Mouse (Mus musculus): ENCODE results near the gene Vac14. TPM values are rescaled to one million over a fixed set of nuclear protein-coding genes. Genes with fewer than 3 reads are reported as not detected.

The Vac14 gene
- polyA plus RNA-seq, 1 experiment from 2014 or later = 24.1 TPM

- H3K9me3 ChIP-seq (replicated peaks) = no peaks in the 10 kb centered on the region
- 35% methylated on average over 6 of the region's 6 CpGs for WGBS
- H3K4me3 ChIP-seq = no peak overlapping the region
- H3K9ac ChIP-seq = no peak overlapping the region
- no peaks in the 10 kb centered on the region for H3K27me3 ChIP-seq (replicated peaks)
- peaks cover 28% of the 10 kb centered on the region for H3K4me1 ChIP-seq (replicated peaks)
- no peak overlapping the region for H3K27ac ChIP-seq (ENCODE audit: poor library complexity, severe bottlenecking)
- peaks cover 14% of the 10 kb centered on the region; the same call in 1 of the 2 replicates for H3K36me3 ChIP-seq
- H3K4me2 ChIP-seq = no peak overlapping the region
- peak; percentile 80 for ATAC-seq (ENCODE audit: insufficient number of reproducible peaks, low FRiP score)
These were observed 27.7 kb downstream of the Vac14 start for GRCm38 (mm10) chr8:110646064-110646463.

- Histone ChIP-seq H3K27me3 (replicated peaks) (no peaks in the 10 kb centered on the region), H3K4me2 (no peak overlapping the region), H3K36me3 (peaks cover 19% of the 10 kb centered on the region; the same call in 1 of the 2 replicates), H3K4me1 (replicated peaks) (peaks cover 32% of the 10 kb centered on the region), H3K9ac (no peak overlapping the region), H3K27ac (ENCODE audit: poor library complexity, severe bottlenecking) (no peak overlapping the region), H3K4me3 (no peak overlapping the region), H3K9me3 (replicated peaks) (no peaks in the 10 kb centered on the region)
- 86% methylated on average over 3 of the region's 3 CpGs for WGBS
- no peak for ATAC-seq (ENCODE audit: insufficient number of reproducible peaks, low FRiP score)
These were observed 30.2 kb downstream of the Vac14 start for GRCm38 (mm10) chr8:110648577-110648976.

GRCm38 (mm10) chr8:110649286-110649685, 30.9 kb downstream of the Vac14 start:
- WGBS = 85% methylated on average over 6 of the region's 6 CpGs
- H3K9me3 ChIP-seq (replicated peaks) = no peaks in the 10 kb centered on the region
- no peak overlapping the region for H3K4me2 ChIP-seq
- no peak for ATAC-seq (ENCODE audit: insufficient number of reproducible peaks, low FRiP score)
- no peak overlapping the region for H3K4me3 ChIP-seq
- H3K4me1 ChIP-seq (replicated peaks) = peaks cover 30% of the 10 kb centered on the region
- no peak overlapping the region for H3K9ac ChIP-seq
- H3K36me3 ChIP-seq = peaks cover 24% of the 10 kb centered on the region; the same call in 1 of the 2 replicates
- H3K27ac ChIP-seq (ENCODE audit: poor library complexity, severe bottlenecking) = no peak overlapping the region
- no peaks in the 10 kb centered on the region for H3K27me3 ChIP-seq (replicated peaks)

GRCm38 (mm10) chr8:110650838-110651237, 32.5 kb downstream of the Vac14 start:
- H3K9me3 ChIP-seq (replicated peaks) = no peaks in the 10 kb centered on the region
- peak; percentile 27; the same call in 1 of the 2 replicates for ATAC-seq (ENCODE audit: insufficient number of reproducible peaks, low FRiP score)
- H3K27ac ChIP-seq (ENCODE audit: poor library complexity, severe bottlenecking) = peak overlapping the region; percentile 83
- 52% methylated on average over 9 of the region's 9 CpGs for WGBS
- H3K9ac ChIP-seq = no peak overlapping the region
- H3K4me1 ChIP-seq (replicated peaks) = peaks cover 27% of the 10 kb centered on the region
- H3K4me3 ChIP-seq = no peak overlapping the region
- H3K36me3 ChIP-seq = peaks cover 24% of the 10 kb centered on the region; the same call in 1 of the 2 replicates
- no peaks in the 10 kb centered on the region for H3K27me3 ChIP-seq (replicated peaks)
- H3K4me2 ChIP-seq = no peak overlapping the region

- Histone ChIP-seq H3K36me3 (peaks cover 23% of the 10 kb centered on the region; the same call in 1 of the 2 replicates), H3K4me1 (replicated peaks) (peaks cover 27% of the 10 kb centered on the region), H3K9ac (0 out of 2 replicates have a peak overlapping the region, but pooled peaks have one; percentile 32), H3K9me3 (replicated peaks) (no peaks in the 10 kb centered on the region), H3K27ac (ENCODE audit: poor library complexity, severe bottlenecking) (peak overlapping the region; percentile 83), H3K4me3 (no peak overlapping the region), H3K4me2 (no peak overlapping the region), H3K27me3 (replicated peaks) (no peaks in the 10 kb centered on the region)
- ATAC-seq (ENCODE audit: insufficient number of reproducible peaks, low FRiP score) = peak; percentile 51; the same call in 1 of the 2 replicates
- 60% methylated on average over 4 of the region's 4 CpGs for WGBS
These were observed 33.5 kb downstream of the Vac14 start for GRCm38 (mm10) chr8:110651847-110652246.

- Histone ChIP-seq H3K4me1 (replicated peaks) (peaks cover 27% of the 10 kb centered on the region), H3K27me3 (replicated peaks) (no peaks in the 10 kb centered on the region), H3K4me2 (no peak overlapping the region), H3K9me3 (replicated peaks) (no peaks in the 10 kb centered on the region), H3K9ac (no peak overlapping the region), H3K27ac (ENCODE audit: poor library complexity, severe bottlenecking) (no peak overlapping the region), H3K4me3 (no peak overlapping the region), H3K36me3 (peaks cover 35% of the 10 kb centered on the region)
- WGBS = 88% methylated on average over 9 of the region's 9 CpGs
- ATAC-seq (ENCODE audit: insufficient number of reproducible peaks, low FRiP score) = no peak
These were observed 36.0 kb downstream of the Vac14 start for GRCm38 (mm10) chr8:110654075-110655060.

- WGBS = 80% methylated on average over 1 of the region's 1 CpGs
- Histone ChIP-seq H3K4me3 (no peak overlapping the region), H3K4me2 (no peak overlapping the region), H3K27ac (ENCODE audit: poor library complexity, severe bottlenecking) (no peak overlapping the region), H3K27me3 (replicated peaks) (no peaks in the 10 kb centered on the region), H3K9ac (no peak overlapping the region), H3K9me3 (replicated peaks) (no peaks in the 10 kb centered on the region), H3K4me1 (replicated peaks) (peaks cover 21% of the 10 kb centered on the region), H3K36me3 (peaks cover 44% of the 10 kb centered on the region)
- no peak for ATAC-seq (ENCODE audit: insufficient number of reproducible peaks, low FRiP score)
These were observed 37.4 kb downstream of the Vac14 start for GRCm38 (mm10) chr8:110655827-110656226.

GRCm38 (mm10) chr8:110657661-110658060, 39.3 kb downstream of the Vac14 start:
- no peak for ATAC-seq (ENCODE audit: insufficient number of reproducible peaks, low FRiP score)
- H3K4me1 ChIP-seq (replicated peaks) = peaks cover 3% of the 10 kb centered on the region
- H3K4me3 ChIP-seq = no peak overlapping the region
- no peak overlapping the region for H3K4me2 ChIP-seq
- H3K9me3 ChIP-seq (replicated peaks) = no peaks in the 10 kb centered on the region
- no peak overlapping the region for H3K27ac ChIP-seq (ENCODE audit: poor library complexity, severe bottlenecking)
- 87% methylated on average over 2 of the region's 2 CpGs for WGBS
- no peaks in the 10 kb centered on the region for H3K27me3 ChIP-seq (replicated peaks)
- H3K9ac ChIP-seq = no peak overlapping the region
- peaks cover 51% of the 10 kb centered on the region for H3K36me3 ChIP-seq

GRCm38 (mm10) chr8:110660121-110660520, 41.7 kb downstream of the Vac14 start:
- Histone ChIP-seq H3K4me3 (no peak overlapping the region), H3K9ac (no peak overlapping the region), H3K27ac (ENCODE audit: poor library complexity, severe bottlenecking) (no peak overlapping the region), H3K4me1 (replicated peaks) (no peaks in the 10 kb centered on the region), H3K4me2 (no peak overlapping the region), H3K36me3 (peaks cover 39% of the 10 kb centered on the region), H3K27me3 (replicated peaks) (no peaks in the 10 kb centered on the region), H3K9me3 (replicated peaks) (no peaks in the 10 kb centered on the region)
- no peak for ATAC-seq (ENCODE audit: insufficient number of reproducible peaks, low FRiP score)

GRCm38 (mm10) chr8:110662545-110662944, 44.2 kb downstream of the Vac14 start:
- Histone ChIP-seq H3K9me3 (replicated peaks) (no peaks in the 10 kb centered on the region), H3K27ac (ENCODE audit: poor library complexity, severe bottlenecking) (no peak overlapping the region), H3K36me3 (peaks cover 36% of the 10 kb centered on the region), H3K4me3 (no peak overlapping the region), H3K9ac (no peak overlapping the region), H3K4me1 (replicated peaks) (no peaks in the 10 kb centered on the region), H3K4me2 (no peak overlapping the region), H3K27me3 (replicated peaks) (no peaks in the 10 kb centered on the region)
- no peak for ATAC-seq (ENCODE audit: insufficient number of reproducible peaks, low FRiP score)
- WGBS = 77% methylated on average over 5 of the region's 5 CpGs

GRCm38 (mm10) chr8:110663015-110663742, 44.8 kb downstream of the Vac14 start:
- ATAC-seq (ENCODE audit: insufficient number of reproducible peaks, low FRiP score) = no peak
- Histone ChIP-seq H3K27ac (ENCODE audit: poor library complexity, severe bottlenecking) (no peak overlapping the region), H3K4me3 (no peak overlapping the region)

More at GRCm38 (mm10) chr8:110663015-110663742, 44.8 kb downstream of the Vac14 start:
- no peak overlapping the region for H3K9ac ChIP-seq
- no peak overlapping the region for H3K4me2 ChIP-seq
- no peaks in the 10 kb centered on the region for H3K9me3 ChIP-seq (replicated peaks)
- 81% methylated on average over 6 of the region's 6 CpGs for WGBS
- H3K4me1 ChIP-seq (replicated peaks) = peaks cover 6% of the 10 kb centered on the region
- peaks cover 30% of the 10 kb centered on the region for H3K36me3 ChIP-seq
- no peaks in the 10 kb centered on the region for H3K27me3 ChIP-seq (replicated peaks)

All from heart, embryonic 12.5 days (tissue).